Mouse (Mus musculus) c-Kit-positive CD71-positive TER-119-positive erythroid progenitor cells, embryonic 14.5 days (primary cell): ENCODE measurements at regions not wholly inside any gene's neighbourhood (a gene's known extent, or its start where the extent isn't known, plus 50 kb on each side); places are given as distances from the start of the nearest gene placed in this dataset.

ENCODE experiments used
- DNase-seq: peaks from one replicate; pipeline ENCODE4 v3.0.0-alpha.2; 2013; ENCODE audit warnings: low spot score

- no peak for DNase-seq
These were observed 287.7 kb upstream of the Arid1b start for GRCm38 (mm10) chr17:4706421-4706820.

GRCm38 (mm10) chr17:4721061-4721460 lies 273.1 kb upstream of the Arid1b start:
- DNase-seq: no peak

- no peak for DNase-seq
These were observed 270.1 kb upstream of the Arid1b start for GRCm38 (mm10) chr17:4724031-4724430.

GRCm38 (mm10) chr17:4726331-4726741 lies 267.8 kb upstream of the Arid1b start:
- DNase-seq: no peak

- DNase-seq: no peak
These were observed 259.7 kb upstream of the Arid1b start for GRCm38 (mm10) chr17:4734412-4734881.

GRCm38 (mm10) chr17:4735185-4735584 lies 258.9 kb upstream of the Arid1b start:
- DNase-seq: no peak

- no peak for DNase-seq
These were observed 257.4 kb upstream of the Arid1b start for GRCm38 (mm10) chr17:4736689-4737088.

- DNase-seq: no peak
These were observed 255.2 kb upstream of the Arid1b start for GRCm38 (mm10) chr17:4738717-4739485.

- no peak for DNase-seq
These were observed 253.3 kb upstream of the Arid1b start for GRCm38 (mm10) chr17:4740784-4741183.

GRCm38 (mm10) chr17:4742314-4742713 lies 251.8 kb upstream of the Arid1b start:
- no peak for DNase-seq

- no peak for DNase-seq
These were observed 231.2 kb upstream of the Arid1b start for GRCm38 (mm10) chr17:4762956-4763355.

GRCm38 (mm10) chr17:4765723-4766122 lies 228.4 kb upstream of the Arid1b start:
- no peak for DNase-seq

- DNase-seq: no peak
These were observed 226.1 kb upstream of the Arid1b start for GRCm38 (mm10) chr17:4767947-4768522.

- DNase-seq: no peak
These were observed 224.8 kb upstream of the Arid1b start for GRCm38 (mm10) chr17:4769284-4769683.

GRCm38 (mm10) chr17:4770052-4770451 lies 224.1 kb upstream of the Arid1b start:
- DNase-seq: no peak

- peak; percentile 34 for DNase-seq
These were observed 216.0 kb upstream of the Arid1b start for GRCm38 (mm10) chr17:4778161-4778560.

GRCm38 (mm10) chr17:4779017-4779416 lies 215.1 kb upstream of the Arid1b start:
- DNase-seq: no peak

- no peak for DNase-seq
These were observed 212.5 kb upstream of the Arid1b start for GRCm38 (mm10) chr17:4781586-4781985.

- no peak for DNase-seq
These were observed 209.8 kb upstream of the Arid1b start for GRCm38 (mm10) chr17:4784296-4784695.

GRCm38 (mm10) chr17:4785281-4785839 lies 208.8 kb upstream of the Arid1b start:
- no peak for DNase-seq

- no peak for DNase-seq
These were observed 207.6 kb upstream of the Arid1b start for GRCm38 (mm10) chr17:4786524-4786923.

- DNase-seq: no peak
These were observed 202.3 kb upstream of the Arid1b start for GRCm38 (mm10) chr17:4791873-4792272.

GRCm38 (mm10) chr17:4796241-4796640 lies 197.9 kb upstream of the Arid1b start:
- no peak for DNase-seq
